Comparison of ENCODE assay signal across 16 mouse cellular contexts in genomic region chr17:62734901-62735300, GRCm38 (mm10).
A peak's percentile ranks its signal among the peaks of the same experiment; 100 is the strongest.
DNase-seq lines count a peak whose midpoint lies in the region; ATAC-seq and TF ChIP-seq lines count a peak whose summit lies in the region.
"Had no signal": no experiment of that assay in that cellular context is flagged by ENCODE, and none has a peak within 500 bp of the region (broad histone marks: within the 10 kb centered on the region; RNA-seq: fewer than 3 reads in every experiment).

No protein-coding gene starts in this region.

- no peaks in the 10 kb centered on the region for H3K36me3 ChIP-seq in forebrain, embryonic 10.5 days (replicated peaks)
- H3K36me3 ChIP-seq in forebrain, postnatal 0 days (ENCODE audit: insufficient read depth) = no peaks in the 10 kb centered on the region
- 0 out of 2 replicates have a peak, but pooled peaks cover 2% of the 10 kb centered on the region for H3K36me3 ChIP-seq in hindbrain, embryonic 10.5 days
- no peaks in the 10 kb centered on the region for H3K36me3 ChIP-seq in hindbrain, postnatal 0 days (ENCODE audit: insufficient read depth, low read length)
- no peaks in the 10 kb centered on the region for H3K36me3 ChIP-seq in hindbrain, embryonic 13.5 days
- no peaks in the 10 kb centered on the region for H3K36me3 ChIP-seq in midbrain, embryonic 15.5 days (replicated peaks)

- no peaks in the 10 kb centered on the region for H3K9me3 ChIP-seq in forebrain, embryonic 10.5 days
- H3K9me3 ChIP-seq in forebrain, postnatal 0 days (ENCODE audit: low read length) = no peaks in the 10 kb centered on the region
- no peaks in the 10 kb centered on the region for H3K9me3 ChIP-seq in hindbrain, embryonic 10.5 days
- H3K9me3 ChIP-seq in hindbrain, postnatal 0 days (ENCODE audit: low read length) = peaks cover 4% of the 10 kb centered on the region; the same call in 1 of the 2 replicates
- H3K9me3 ChIP-seq in hindbrain, embryonic 13.5 days = no peaks in the 10 kb centered on the region
- no peaks in the 10 kb centered on the region for H3K9me3 ChIP-seq in midbrain, embryonic 15.5 days

- 0 out of 2 replicates have a peak overlapping the region, but pooled peaks have one; percentile 5 for H3K4me3 ChIP-seq in forebrain, embryonic 10.5 days
- no peak overlapping the region for H3K4me3 ChIP-seq in forebrain, postnatal 0 days (ENCODE audit: low read depth, low read length)
- H3K4me3 ChIP-seq in hindbrain, embryonic 10.5 days = peak overlapping the region; percentile 13; the same call in 1 of the 2 replicates
- H3K4me3 ChIP-seq in hindbrain, postnatal 0 days (ENCODE audit: low read length) = no peak overlapping the region
- H3K4me3 ChIP-seq in hindbrain, embryonic 13.5 days = no peak overlapping the region
- H3K4me3 ChIP-seq in midbrain, embryonic 15.5 days = no peak overlapping the region
- H3K4me3 ChIP-seq: erythroblast, embryonic 14.5 days had no signal

- WGBS in forebrain, embryonic 10.5 days = 11% methylated on average over 10 of the region's 10 CpGs
- WGBS in forebrain, postnatal 0 days = 6% methylated on average over 10 of the region's 10 CpGs
- WGBS in hindbrain, embryonic 10.5 days = 11% methylated on average over 10 of the region's 10 CpGs
- WGBS in hindbrain, postnatal 0 days = 14% methylated on average over 10 of the region's 10 CpGs
- WGBS in hindbrain, embryonic 13.5 days = 8% methylated on average over 10 of the region's 10 CpGs
- WGBS in midbrain, embryonic 15.5 days = 6% methylated on average over 10 of the region's 10 CpGs

- no peak for ATAC-seq in forebrain, postnatal 0 days
- no peak for ATAC-seq in hindbrain, postnatal 0 days
- ATAC-seq in hindbrain, embryonic 13.5 days (ENCODE audit: low FRiP score) = no peak
- no peak for ATAC-seq in midbrain, embryonic 15.5 days (replicated peaks)
- ATAC-seq in erythroblast, adult 5-6 weeks (replicated peaks; ENCODE audit: low FRiP score, poor library complexity, severe bottlenecking) = no peak

- no peak overlapping the region for H3K27ac ChIP-seq in forebrain, embryonic 10.5 days
- no peak overlapping the region for H3K27ac ChIP-seq in forebrain, postnatal 0 days (ENCODE audit: low read depth, low read length)
- H3K27ac ChIP-seq in hindbrain, embryonic 10.5 days = peak overlapping the region; percentile 75
- H3K27ac ChIP-seq in hindbrain, postnatal 0 days = no peak overlapping the region
- no peak overlapping the region for H3K27ac ChIP-seq in hindbrain, embryonic 13.5 days
- 0 out of 2 replicates have a peak overlapping the region, but pooled peaks have one; percentile 9 for H3K27ac ChIP-seq in midbrain, embryonic 15.5 days

- peaks cover 26% of the 10 kb centered on the region for H3K27me3 ChIP-seq in forebrain, embryonic 10.5 days (ENCODE audit: poor library complexity, severe bottlenecking)
- H3K27me3 ChIP-seq in forebrain, postnatal 0 days (ENCODE audit: insufficient read depth, low read length) = no peaks in the 10 kb centered on the region
- H3K27me3 ChIP-seq in hindbrain, embryonic 10.5 days (ENCODE audit: insufficient read depth, poor library complexity, severe bottlenecking) = no peaks in the 10 kb centered on the region
- H3K27me3 ChIP-seq in hindbrain, postnatal 0 days (ENCODE audit: insufficient read depth, low read length) = no peaks in the 10 kb centered on the region
- H3K27me3 ChIP-seq in hindbrain, embryonic 13.5 days = no peaks in the 10 kb centered on the region
- no peaks in the 10 kb centered on the region for H3K27me3 ChIP-seq in midbrain, embryonic 15.5 days (replicated peaks)

- no peak overlapping the region for H3K9ac ChIP-seq in forebrain, postnatal 0 days
- no peak overlapping the region for H3K9ac ChIP-seq in hindbrain, postnatal 0 days (replicated peaks; ENCODE audit: low read length)
- no peak overlapping the region for H3K9ac ChIP-seq in hindbrain, embryonic 13.5 days
- H3K9ac ChIP-seq in midbrain, embryonic 15.5 days = no peak overlapping the region

- TF ChIP-seq CTCF in forebrain, postnatal 0 days (IDR thresholded peaks at IDR 0.05; ENCODE audit: low read depth) = no peak
- no peak for TF ChIP-seq CTCF in hindbrain, postnatal 0 days (IDR thresholded peaks at IDR 0.05; ENCODE audit: low read depth)

- H3K4me1 ChIP-seq in forebrain, embryonic 10.5 days = peaks cover 53% of the 10 kb centered on the region
- no peaks in the 10 kb centered on the region for H3K4me1 ChIP-seq in forebrain, postnatal 0 days (ENCODE audit: insufficient read depth)
- peaks cover 66% of the 10 kb centered on the region for H3K4me1 ChIP-seq in hindbrain, embryonic 10.5 days (replicated peaks)
- peaks cover 3% of the 10 kb centered on the region; the same call in 1 of the 2 replicates for H3K4me1 ChIP-seq in hindbrain, postnatal 0 days (ENCODE audit: insufficient read depth, low read length)
- peaks cover 39% of the 10 kb centered on the region for H3K4me1 ChIP-seq in hindbrain, embryonic 13.5 days (replicated peaks)
- H3K4me1 ChIP-seq in midbrain, embryonic 15.5 days = peaks cover 32% of the 10 kb centered on the region

- DNase-seq in forebrain, embryonic 10.5 days (ENCODE audit: extremely low spot score, low spot score) = peak; percentile 12
- DNase-seq in forebrain, postnatal 0 days = no peak
- DNase-seq in hindbrain, embryonic 10.5 days (ENCODE audit: low spot score) = no peak
- DNase-seq in hindbrain, postnatal 0 days (ENCODE audit: low spot score) = no peak
- no peak for DNase-seq in lung, postnatal 10 days
- DNase-seq: adrenal gland, adult 8-10 months; cerebellum, postnatal 14 days; heart, postnatal 10 days; kidney, adult 9 months; lung, postnatal 36 days; spleen, adult 18-20 months had no signal

- no peak overlapping the region for H3K4me2 ChIP-seq in forebrain, postnatal 0 days (ENCODE audit: low read depth)
- H3K4me2 ChIP-seq in hindbrain, postnatal 0 days (ENCODE audit: low read depth, low read length) = no peak overlapping the region
- peak overlapping the region; percentile 18; the same call in 1 of the 2 replicates for H3K4me2 ChIP-seq in hindbrain, embryonic 13.5 days
- no peak overlapping the region for H3K4me2 ChIP-seq in midbrain, embryonic 15.5 days
- H3K4me2 ChIP-seq: liver, embryonic 11.5 days had no signal

Comparison
In these comparisons a context has a peak if more than half of its experiments do, and no peak if none do; other contexts are left out.
1. H3K27ac ChIP-seq: peak in hindbrain, embryonic 10.5 days (single experiment) and midbrain, embryonic 15.5 days (single experiment); none in forebrain, embryonic 10.5 days (single experiment), forebrain, postnatal 0 days (single experiment), hindbrain, postnatal 0 days (single experiment) and hindbrain, embryonic 13.5 days (single experiment).
2. H3K4me3 ChIP-seq: peak in forebrain, embryonic 10.5 days (single experiment) and hindbrain, embryonic 10.5 days (single experiment); none in forebrain, postnatal 0 days (single experiment), hindbrain, postnatal 0 days (single experiment), hindbrain, embryonic 13.5 days (single experiment) and midbrain, embryonic 15.5 days (single experiment).